Mouse (Mus musculus) heart, postnatal 0 days (tissue): ENCODE results near the gene Tagln.

ENCODE experiments used
- CTCF ChIP-seq: IDR thresholded peaks from 2 replicates; pipeline ENCODE4 v1.5.1; 2016; ENCODE audit warnings: antibody characterized with exemption, control low read depth, low read depth
- EP300 ChIP-seq: IDR thresholded peaks from 2 replicates; pipeline ENCODE4 v1.6.1; 2016; ENCODE audit warnings: antibody characterized with exemption, low read depth

GRCm38 (mm10) chr9:45961855-45962254, 26.0 kb upstream of the Tagln start:
- TF ChIP-seq EP300 (no peak), CTCF (no peak)
